Mouse (Mus musculus): Measurements from ENCODE around the gene Egfem1.

The Egfem1 gene

DNA sequence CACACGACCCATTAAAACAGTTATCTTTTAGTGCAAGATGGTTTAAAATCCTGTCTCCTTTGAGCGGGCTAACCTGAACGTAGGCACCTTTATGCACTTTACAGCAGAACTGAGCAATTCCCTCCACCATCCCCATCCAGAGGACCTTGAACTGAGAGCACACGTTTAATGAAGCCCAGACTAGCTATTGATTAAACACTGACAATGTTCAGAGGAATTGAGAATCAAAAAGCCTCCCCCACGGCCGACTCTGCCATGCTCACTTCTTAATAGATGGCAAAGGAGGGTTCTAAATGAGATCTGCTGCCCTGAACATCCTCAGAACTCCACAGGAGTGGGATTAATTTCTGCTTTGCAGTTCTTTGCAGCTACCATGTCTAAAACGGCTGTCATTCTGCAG lies 520.3 kb downstream of the Egfem1 start:
- DNase-seq (ENCODE audit: low spot score): no peak

GRCm38 (mm10) chr3:29608713-29609112 lies 526.9 kb downstream of the Egfem1 start:
- no peak for DNase-seq (ENCODE audit: low spot score)

- DNase-seq (ENCODE audit: low spot score): no peak
Observed at GRCm38 (mm10) chr3:29609174-29609573, 527.4 kb downstream of the Egfem1 start.

- DNase-seq (ENCODE audit: low spot score): no peak
Observed at GRCm38 (mm10) chr3:29619586-29619985, 537.8 kb downstream of the Egfem1 start.

GRCm38 (mm10) chr3:29639819-29640218 lies 558.0 kb downstream of the Egfem1 start:
- DNase-seq (ENCODE audit: low spot score): no peak

DNA sequence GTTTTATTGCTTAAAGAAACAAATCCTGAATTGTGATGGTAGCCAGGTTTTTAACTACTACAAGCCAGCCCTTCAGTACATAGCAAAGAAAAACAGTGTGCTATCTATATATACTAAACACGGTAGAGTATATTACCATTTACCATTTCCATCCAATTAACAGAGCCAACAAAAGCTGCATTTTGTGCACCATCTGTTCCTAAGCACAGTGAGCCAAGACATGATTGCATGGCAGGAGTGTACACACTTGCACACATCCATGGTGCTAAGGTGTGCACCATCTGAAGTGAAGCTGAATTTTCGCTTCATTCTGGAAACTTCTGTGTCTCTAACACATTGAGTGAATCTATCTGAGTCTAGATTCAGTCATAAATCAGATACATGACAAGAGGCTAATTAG lies 585.0 kb downstream of the Egfem1 start:
- no peak for DNase-seq (ENCODE audit: low spot score)

DNA sequence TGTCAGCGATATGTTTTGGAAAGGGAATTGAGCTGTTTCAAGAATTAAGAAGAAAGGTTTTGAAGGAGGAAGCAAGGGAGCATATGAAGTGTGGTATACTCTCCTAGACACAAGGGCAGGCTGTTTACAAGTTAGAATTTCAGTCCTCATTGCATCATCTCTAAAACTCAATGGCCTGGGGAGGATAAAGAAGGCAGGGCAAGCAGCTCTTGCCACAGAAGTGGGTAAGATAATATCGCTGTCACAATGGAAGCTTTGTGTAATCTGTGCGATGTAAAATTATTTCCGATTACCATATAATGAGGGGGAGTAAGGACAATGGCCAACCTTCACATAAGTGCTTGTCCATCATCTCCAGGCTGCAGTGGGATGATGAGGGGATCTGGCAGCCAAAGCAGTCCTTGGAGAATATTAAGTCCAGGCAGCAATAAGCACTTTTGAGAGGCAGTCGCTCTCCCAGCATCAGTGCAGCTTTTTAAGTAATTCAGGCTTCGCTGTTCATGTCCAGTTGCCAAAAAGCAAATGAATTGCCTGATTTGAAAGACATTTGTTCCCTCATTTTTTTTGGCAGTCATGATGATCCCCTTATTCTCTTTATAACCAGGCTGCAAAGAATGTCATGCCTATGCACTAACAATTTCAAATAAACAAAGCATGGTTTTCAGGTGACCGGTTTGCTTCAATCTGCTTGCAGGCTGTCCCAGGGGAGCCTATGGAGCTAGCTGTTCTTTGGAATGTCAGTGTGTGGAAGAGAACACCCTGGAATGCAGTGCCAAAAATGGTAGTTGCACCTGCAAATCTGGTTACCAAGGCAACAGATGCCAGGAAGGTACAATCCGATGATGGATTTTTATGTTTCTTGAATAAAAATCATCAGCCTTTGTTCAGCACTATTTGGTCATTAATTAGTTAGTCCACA lies 607.8 kb downstream of the Egfem1 start:
- DNase-seq (ENCODE audit: low spot score): no peak

GRCm38 (mm10) chr3:29701126-29701525 lies 619.3 kb downstream of the Egfem1 start:
- DNase-seq (ENCODE audit: low spot score): no peak

DNA sequence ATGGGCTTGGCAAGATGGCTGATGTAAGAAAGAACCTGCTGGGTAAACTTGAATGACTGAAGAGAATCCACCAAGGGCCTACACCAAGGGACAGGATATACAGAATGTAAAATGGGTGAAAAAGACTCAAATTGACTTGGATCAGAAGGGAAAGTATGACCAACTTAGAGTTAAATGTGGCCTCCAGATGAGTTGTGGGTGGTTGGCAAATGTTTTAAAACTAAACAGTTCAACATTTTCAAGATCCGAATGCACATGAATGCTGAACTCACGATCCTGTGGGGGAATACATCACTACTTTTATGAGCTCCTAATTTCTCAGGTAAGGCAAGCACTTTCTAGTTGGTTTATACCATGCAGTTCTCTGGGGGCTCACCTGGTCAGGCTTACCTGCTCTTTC lies 625.0 kb downstream of the Egfem1 start:
- no peak for DNase-seq (ENCODE audit: low spot score)

DNA sequence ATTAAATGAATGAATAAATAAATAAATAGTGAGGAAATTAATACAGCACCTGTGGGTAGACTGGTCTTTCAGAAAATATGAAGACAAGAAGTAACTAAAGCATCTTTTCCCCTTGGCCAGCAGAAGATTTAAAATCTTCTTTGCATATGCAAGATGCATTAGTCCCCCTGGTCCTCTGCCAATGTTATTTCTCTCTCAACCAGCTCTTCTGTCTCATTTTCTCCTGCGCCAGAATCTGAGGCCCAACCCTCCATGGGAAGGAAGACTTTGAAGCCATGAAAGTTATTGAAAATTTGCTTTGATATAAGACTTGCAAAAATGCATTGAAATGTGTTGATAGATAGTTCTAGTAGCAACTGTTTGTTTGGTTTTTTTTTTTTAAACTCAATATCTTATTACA lies 625.6 kb downstream of the Egfem1 start:
- no peak for DNase-seq (ENCODE audit: low spot score)

GRCm38 (mm10) chr3:29726376-29726967 lies 644.6 kb downstream of the Egfem1 start:
- DNase-seq (ENCODE audit: low spot score): no peak

DNA sequence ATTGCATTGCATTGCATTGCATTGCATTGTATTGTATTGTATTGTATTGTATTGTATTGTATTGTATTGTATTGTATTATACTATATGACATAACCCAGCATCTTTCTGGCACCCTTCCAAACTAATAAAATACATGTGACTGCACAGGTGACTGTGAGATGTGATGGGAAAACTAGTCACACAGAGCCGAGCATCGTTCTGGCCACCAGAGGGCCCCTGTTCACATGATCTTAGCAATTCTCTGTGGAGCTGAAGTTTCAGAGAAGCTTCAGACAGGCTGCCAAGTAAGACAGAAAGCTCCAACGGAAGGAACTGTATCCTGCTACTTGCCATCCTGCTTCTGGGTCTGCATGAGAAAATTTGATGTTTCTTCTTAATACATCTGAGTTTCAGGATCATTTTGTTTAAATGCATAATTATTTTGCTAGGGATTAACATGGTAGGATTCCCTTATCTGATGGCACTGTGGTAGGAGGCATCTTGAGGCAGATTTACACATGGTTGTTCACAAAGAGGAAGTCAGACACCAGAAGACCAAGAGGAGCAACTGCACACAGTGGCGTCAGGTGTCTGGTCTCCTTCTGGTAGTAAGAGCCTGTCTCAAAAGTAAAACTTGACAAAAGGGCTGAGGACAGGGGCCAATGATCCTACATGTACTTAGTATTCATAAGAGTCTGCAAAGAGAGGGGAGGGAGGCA lies 648.4 kb downstream of the Egfem1 start:
- DNase-seq (ENCODE audit: low spot score): no peak

DNA sequence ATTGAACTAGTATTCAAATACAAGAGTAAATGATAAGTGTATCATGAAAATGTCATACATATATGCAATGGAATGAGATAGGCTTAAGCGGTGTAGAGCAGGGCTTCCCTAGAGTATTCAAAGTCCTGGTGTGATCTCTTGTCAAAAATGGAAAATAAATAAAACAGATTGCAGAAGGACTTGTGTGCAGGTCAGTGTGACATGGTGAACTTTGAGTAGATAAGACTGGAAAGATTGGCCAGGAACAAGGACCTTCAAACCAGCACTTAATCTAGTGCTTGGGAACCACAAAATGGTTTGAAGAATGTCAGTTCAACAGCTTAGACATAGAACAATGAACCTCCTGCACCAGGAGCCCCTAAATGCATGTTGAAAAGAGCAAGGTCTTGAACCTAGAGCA lies 649.7 kb downstream of the Egfem1 start:
- DNase-seq (ENCODE audit: low spot score): no peak

DNA sequence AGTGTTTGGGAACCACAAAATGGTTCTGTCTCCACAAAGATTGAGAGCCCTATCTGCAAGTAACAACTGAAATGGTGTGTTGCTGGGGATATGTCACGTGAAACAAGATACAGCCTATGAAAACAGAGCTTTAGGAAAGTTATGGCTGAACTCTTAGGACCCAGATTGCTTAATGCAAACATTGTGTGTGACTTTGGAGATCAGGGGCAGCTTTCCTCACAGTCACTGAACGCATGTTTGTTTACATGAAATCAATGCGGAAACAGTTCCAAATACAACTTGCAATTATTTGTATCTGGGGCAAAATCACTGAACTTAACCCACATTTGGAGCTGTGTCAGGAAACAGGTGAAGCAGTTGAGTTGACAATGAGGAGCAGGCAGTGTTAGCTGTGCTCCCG lies 650.8 kb downstream of the Egfem1 start:
- DNase-seq (ENCODE audit: low spot score): no peak

DNA sequence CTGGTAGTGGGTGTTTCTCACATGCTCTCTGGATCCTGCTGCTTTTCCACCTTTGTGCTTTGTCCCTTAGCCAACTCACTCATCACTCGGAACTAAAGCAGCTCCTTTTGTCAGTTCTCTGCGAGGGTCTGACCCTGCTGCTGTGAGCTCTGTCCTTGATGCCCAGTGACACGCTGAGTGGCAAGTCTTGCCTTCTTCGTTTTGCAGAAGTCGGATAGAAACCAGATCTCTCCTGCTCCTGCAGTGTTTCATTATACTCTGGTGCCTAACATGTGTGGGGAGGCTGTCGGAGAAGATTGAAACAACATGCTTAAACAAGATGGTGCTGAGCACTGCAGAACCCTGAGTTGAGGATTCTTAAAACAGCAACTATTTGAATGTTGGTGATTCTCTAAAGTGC lies 652.4 kb downstream of the Egfem1 start:
- DNase-seq (ENCODE audit: low spot score): no peak

- DNase-seq (ENCODE audit: low spot score): no peak
Observed at GRCm38 (mm10) chr3:29739292-29739691, 657.5 kb downstream of the Egfem1 start.

Data from ovary, postnatal 10 days (tissue).